Mouse (Mus musculus) hindbrain, embryonic 11.5 days (tissue): ENCODE data around the gene Bet1l. TPM values are rescaled to one million over a fixed set of nuclear protein-coding genes. Genes with fewer than 3 reads are reported as not detected.

ENCODE experiments used
- ATAC-seq: fragments of 200-750 bp; cut with Nextera tagmentation; 2 replicates; pipeline ENCODE4 v1.8.0; 2017; ENCODE audit warnings: mild to moderate bottlenecking, moderate TSS enrichment, moderate library complexity; ENCODE audit not compliant: low FRiP score
- DNase-seq: peaks from one replicate; pipeline ENCODE4 v3.0.0-alpha.2; 2015; ENCODE audit warnings: low spot score
- H3K27ac ChIP-seq: fragments of 300-500 bp; sonication (generic); 2 replicates; pipeline ENCODE4 v1.5.1; 2014; ENCODE audit warnings: mild to moderate bottlenecking, low read depth, low read length
- H3K27me3 ChIP-seq: fragments of 300-500 bp; sonication (generic); 2 replicates; pipeline ENCODE4 v1.6.1; 2014; ENCODE audit warnings: mild to moderate bottlenecking, low read length, moderate library complexity, mixed read lengths; ENCODE audit not compliant: control insufficient read depth, insufficient read depth
- H3K36me3 ChIP-seq: fragments of 300-500 bp; sonication (generic); 2 replicates; pipeline ENCODE4 v1.6.1; 2014; ENCODE audit warnings: mild to moderate bottlenecking, low read length, moderate library complexity, mixed read lengths; ENCODE audit not compliant: control insufficient read depth, insufficient read depth
- H3K4me1 ChIP-seq: fragments of 300-500 bp; sonication (generic); replicated peaks from 2 replicates; pipeline ENCODE4 v1.6.1; 2014; ENCODE audit warnings: low read length, mixed read lengths; ENCODE audit not compliant: control insufficient read depth, insufficient read depth
- H3K4me2 ChIP-seq: fragments of 300-500 bp; sonication (generic); replicated peaks from 2 replicates; pipeline ENCODE4 v1.6.1; 2014; ENCODE audit warnings: mild to moderate bottlenecking, low read depth, low read length
- H3K4me3 ChIP-seq: fragments of 300-500 bp; sonication (generic); 2 replicates; pipeline ENCODE4 v1.5.1; 2014; ENCODE audit warnings: low read depth, low read length
- H3K9ac ChIP-seq: fragments of 300-500 bp; sonication (generic); 2 replicates; pipeline ENCODE4 v1.6.1; 2014; ENCODE audit warnings: low read depth, low read length
- H3K9me3 ChIP-seq: fragments of 300-500 bp; sonication (generic); 2 replicates; pipeline ENCODE4 v1.6.1; 2016; ENCODE audit warnings: low read length; ENCODE audit not compliant: control insufficient read depth
- WGBS: fragments of 180-500 bp; shearing (Covaris S2); extraction: QIAGEN DNeasy Blood & Tissue Kit; methylation state at CpG from one replicate; pipeline ENCODE4 v1.1.7; 2014; 5-methylcytosine and 5-hydroxymethylcytosine counted together
- polyA plus RNA-seq: library from polyadenylated mRNA; unstranded; fragments of >200 nt; fragmentation: Nextera tagmentation; extraction: Ambion mirVana; gene quantifications from 2 replicates; pipeline ENCODE4 v1.2.1, GENCODE M21; 2014

Gene Bet1l
- polyA plus RNA-seq, 1 experiment from 2014 or later, result 28.9 TPM

DNA sequence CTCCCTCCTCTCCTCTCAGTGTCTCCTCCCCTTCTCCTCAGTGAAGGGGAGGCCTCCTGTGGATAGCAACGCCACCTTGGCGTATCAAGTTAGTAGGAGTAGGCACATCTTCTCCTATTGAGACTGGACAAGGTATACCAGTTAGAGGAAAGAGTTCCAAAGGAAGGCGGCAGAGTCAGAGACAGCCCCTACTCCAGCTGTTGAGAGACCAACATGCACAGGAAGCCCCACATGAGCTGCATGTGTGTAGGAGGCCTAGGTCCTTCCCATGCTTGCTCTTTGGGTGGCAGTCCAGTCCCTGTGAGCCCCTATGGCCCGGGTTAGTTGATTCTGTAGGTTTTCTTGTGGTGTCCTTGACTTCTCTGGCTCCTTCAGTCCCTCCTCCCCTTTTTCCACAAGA is 24.0 kb downstream of the Bet1l start:
- Histone ChIP-seq H3K27ac (no peak overlapping the region), H3K27me3 (no peaks in the 10 kb centered on the region), H3K4me3 (no peak overlapping the region), H3K36me3 (no peaks in the 10 kb centered on the region), H3K9me3 (no peaks in the 10 kb centered on the region), H3K9ac (no peak overlapping the region), H3K4me1 (no peaks in the 10 kb centered on the region), H3K4me2 (no peak overlapping the region)
- ATAC-seq (no peak), DNase-seq (no peak)
- 77% methylated on average over 4 of the region's 4 CpGs for WGBS

DNA sequence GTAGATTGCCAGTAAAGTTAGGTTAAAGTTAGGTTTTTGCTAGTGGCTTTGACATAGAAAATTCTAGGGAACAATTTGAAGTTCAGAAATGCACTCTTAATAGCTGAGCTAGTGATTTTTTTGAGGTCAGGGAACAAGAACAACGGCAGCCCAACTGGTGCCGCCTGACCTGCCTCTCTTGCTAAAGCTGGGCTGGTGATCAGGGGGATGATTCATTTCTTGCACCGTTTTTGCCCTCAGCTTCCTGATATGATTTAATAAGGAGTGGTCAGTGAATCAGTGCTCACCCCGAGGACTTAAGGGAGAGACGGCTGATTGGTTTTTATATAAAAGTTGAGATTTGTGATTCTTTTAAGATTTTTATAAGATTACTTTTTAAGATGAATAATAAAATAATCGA is 25.9 kb downstream of the Bet1l start:
- H3K4me3 ChIP-seq, result no peak overlapping the region

DNA sequence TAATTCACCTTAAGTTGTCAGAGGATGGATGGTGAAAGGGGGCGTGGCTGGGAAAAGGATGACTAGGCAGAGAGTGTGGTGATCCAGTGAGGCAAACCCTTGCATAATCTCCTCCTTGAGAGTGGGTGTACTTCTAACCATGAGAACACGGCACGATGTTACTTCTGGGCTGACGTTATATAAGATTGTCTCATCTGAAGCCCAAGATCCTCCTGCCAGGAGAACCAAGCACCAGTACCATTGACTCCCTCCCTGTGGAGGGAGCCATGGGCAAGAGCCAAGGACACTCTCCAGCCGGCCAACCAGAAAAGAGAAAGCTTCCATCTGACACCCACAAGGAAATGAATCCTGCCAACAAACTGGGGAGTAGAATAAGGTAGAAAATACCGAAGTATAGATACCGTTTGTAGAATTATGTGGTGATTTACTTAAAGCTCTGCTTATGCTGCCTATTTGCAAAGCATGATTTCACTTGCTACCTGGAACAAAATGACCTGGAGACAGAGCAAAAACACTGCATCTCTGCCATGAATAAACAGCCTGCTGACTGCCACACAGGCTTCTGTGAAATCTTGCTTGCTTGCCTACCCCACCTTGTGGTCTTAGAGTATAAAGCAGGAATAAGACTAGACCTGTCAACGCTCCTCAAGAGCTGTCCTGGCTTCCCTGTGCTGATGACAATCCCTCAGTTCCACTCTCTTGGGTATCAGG is 29.1 kb downstream of the Bet1l start:
- Histone ChIP-seq H3K36me3 (no peaks in the 10 kb centered on the region), H3K4me1 (no peaks in the 10 kb centered on the region), H3K4me3 (no peak overlapping the region), H3K9ac (no peak overlapping the region), H3K27ac (no peak overlapping the region), H3K4me2 (no peak overlapping the region), H3K9me3 (no peaks in the 10 kb centered on the region), H3K27me3 (no peaks in the 10 kb centered on the region)
- ATAC-seq (no peak), DNase-seq (peak; percentile 37)
- WGBS, result 37% methylated on average over 8 of the region's 8 CpGs

More for the DNA sequence above, 25.9 kb downstream of the Bet1l start:
- H3K27me3 ChIP-seq, result no peaks in the 10 kb centered on the region
- H3K36me3 ChIP-seq, result no peaks in the 10 kb centered on the region
- no peak overlapping the region for H3K4me2 ChIP-seq
- no peak overlapping the region for H3K9ac ChIP-seq
- no peaks in the 10 kb centered on the region for H3K9me3 ChIP-seq
- DNase-seq, result no peak
- ATAC-seq, result no peak
- H3K4me1 ChIP-seq, result no peaks in the 10 kb centered on the region
- 71% methylated on average over 6 of the region's 6 CpGs for WGBS
- H3K27ac ChIP-seq, result no peak overlapping the region

DNA sequence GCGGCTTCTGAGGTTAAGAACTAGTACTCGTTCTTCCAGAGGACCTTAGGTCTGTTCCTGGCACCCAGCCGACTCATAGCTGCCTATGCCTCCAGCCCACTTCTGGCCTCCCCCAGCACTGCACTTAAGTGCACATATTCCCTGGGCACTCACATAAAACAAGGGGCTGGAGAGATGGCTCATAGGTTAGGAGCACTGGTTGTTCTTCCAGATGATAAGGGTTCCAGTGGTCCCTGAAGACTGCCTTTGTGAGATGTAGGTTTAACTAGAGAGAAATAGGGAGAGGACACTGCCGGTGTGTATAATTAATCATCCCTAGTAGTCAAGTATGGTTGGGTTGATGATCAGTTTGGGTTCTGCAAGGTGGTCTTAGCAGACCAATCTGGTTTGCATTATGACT is 34.6 kb downstream of the Bet1l start:
- Histone ChIP-seq H3K9me3 (no peaks in the 10 kb centered on the region), H3K4me1 (no peaks in the 10 kb centered on the region), H3K4me3 (no peak overlapping the region), H3K27me3 (no peaks in the 10 kb centered on the region), H3K27ac (no peak overlapping the region), H3K9ac (no peak overlapping the region), H3K36me3 (no peaks in the 10 kb centered on the region), H3K4me2 (no peak overlapping the region)
- no peak for ATAC-seq
- no peak for DNase-seq
- 89% methylated on average over 4 of the region's 4 CpGs for WGBS

DNA sequence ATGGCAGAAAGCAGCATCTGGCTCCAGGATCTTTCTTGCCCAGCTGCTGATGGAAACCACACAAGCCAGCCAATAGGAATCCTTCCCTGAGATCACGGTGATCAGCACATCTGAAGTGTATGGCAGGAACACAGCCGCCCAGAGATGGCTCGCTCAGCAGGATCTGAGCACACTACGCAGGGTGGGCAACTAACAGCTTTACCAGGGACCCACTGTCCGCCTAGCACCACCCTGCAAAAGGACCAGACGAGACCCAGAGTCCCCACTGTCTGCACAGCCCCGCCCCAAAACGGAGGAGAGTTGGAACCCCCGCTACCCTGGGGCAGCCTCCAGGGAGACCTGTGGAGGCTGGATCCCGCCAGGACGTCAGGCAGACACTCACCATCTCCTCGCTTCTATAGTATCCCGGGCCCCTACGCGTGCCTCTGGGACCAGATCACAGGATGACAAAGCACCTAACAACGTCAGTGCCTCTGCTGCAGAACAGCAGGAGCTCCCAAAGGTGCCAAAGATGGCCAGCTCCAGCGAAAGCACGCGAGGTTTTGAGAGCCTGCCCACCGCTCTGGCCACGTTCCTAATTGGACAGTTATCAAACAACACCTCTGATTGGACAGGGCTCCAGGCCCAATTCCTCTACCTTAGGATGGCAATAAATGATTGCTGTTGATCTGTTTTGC is 35.6 kb downstream of the Bet1l start, which contains the start of gene Zfp941:
Gene Zfp941, minus strand, starts transcription at position 526 of the 677 bp plus-strand sequence.
- peak within 1 kb of the TSS; percentile 43 for H3K4me3 ChIP-seq
- peak within 1 kb of the TSS; percentile 46 for H3K9ac ChIP-seq
- ATAC-seq (peak; percentile 88), DNase-seq (peak; percentile 67)
- H3K9me3 ChIP-seq, result no peaks in the 10 kb centered on the region
- 1% methylated on average over 21 of the region's 21 CpGs for WGBS
- H3K36me3 ChIP-seq, result no peaks in the 10 kb centered on the region
- H3K27me3 ChIP-seq, result no peaks in the 10 kb centered on the region
- H3K4me2 ChIP-seq, result peak within 1 kb of the TSS; percentile 57
- no peaks in the 10 kb centered on the region for H3K4me1 ChIP-seq
- H3K27ac ChIP-seq, result no peak within 1 kb of the TSS

DNA sequence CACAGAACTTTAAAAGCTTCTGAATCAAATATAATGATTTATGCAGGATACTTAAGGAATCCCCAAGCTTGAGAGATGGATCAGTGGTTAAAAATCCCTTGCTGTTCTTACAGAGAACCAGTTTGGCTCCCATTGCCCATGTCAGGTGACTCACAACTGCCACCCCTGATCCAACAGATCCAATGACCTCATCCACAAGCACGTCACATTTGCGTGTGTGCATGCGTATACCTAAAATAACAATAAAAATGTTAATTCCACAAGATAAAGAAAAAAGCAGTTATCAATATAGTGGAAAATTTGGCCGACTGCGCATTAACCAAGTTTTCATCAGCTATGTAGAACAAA is 36.1 kb downstream of the Bet1l start:
- ATAC-seq (peak; percentile 52), DNase-seq (no peak)
- peak overlapping the region; percentile 46; the same call in 1 of the 2 replicates for H3K9ac ChIP-seq
- no peaks in the 10 kb centered on the region for H3K9me3 ChIP-seq
- peak overlapping the region; percentile 57 for H3K4me2 ChIP-seq
- H3K36me3 ChIP-seq, result no peaks in the 10 kb centered on the region
- no peaks in the 10 kb centered on the region for H3K4me1 ChIP-seq
- peak overlapping the region; percentile 43 for H3K4me3 ChIP-seq
- H3K27me3 ChIP-seq, result no peaks in the 10 kb centered on the region
- WGBS, result 48% methylated on average over 5 of the region's 5 CpGs
- no peak overlapping the region for H3K27ac ChIP-seq

DNA sequence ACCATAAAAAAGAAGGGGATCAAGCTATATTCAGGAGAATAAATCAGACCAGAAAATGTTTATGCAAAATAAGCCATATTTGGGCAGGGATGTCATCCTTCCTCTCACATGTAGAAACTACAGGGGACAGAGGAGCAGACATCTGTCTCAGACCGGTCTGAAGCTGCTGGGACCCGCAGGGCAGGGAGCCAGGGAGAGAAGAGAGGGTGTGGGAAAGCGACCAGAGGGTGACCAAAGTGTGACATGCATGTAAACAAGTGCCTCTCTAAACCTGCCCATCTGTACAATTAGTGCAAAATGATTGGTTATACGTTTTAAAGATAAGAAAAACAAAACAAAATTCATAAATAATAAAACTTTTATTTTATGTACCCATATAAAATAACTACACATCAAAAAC is 37.2 kb downstream of the Bet1l start:
- H3K27ac ChIP-seq, result no peak overlapping the region
- H3K4me3 ChIP-seq, result no peak overlapping the region
- no peak overlapping the region for H3K4me2 ChIP-seq
- 74% methylated on average over 4 of the region's 4 CpGs for WGBS
- no peaks in the 10 kb centered on the region for H3K27me3 ChIP-seq
- no peaks in the 10 kb centered on the region for H3K9me3 ChIP-seq
- no peak for DNase-seq
- H3K4me1 ChIP-seq, result no peaks in the 10 kb centered on the region
- ATAC-seq, result no peak
- H3K36me3 ChIP-seq, result no peaks in the 10 kb centered on the region
- no peak overlapping the region for H3K9ac ChIP-seq

DNA sequence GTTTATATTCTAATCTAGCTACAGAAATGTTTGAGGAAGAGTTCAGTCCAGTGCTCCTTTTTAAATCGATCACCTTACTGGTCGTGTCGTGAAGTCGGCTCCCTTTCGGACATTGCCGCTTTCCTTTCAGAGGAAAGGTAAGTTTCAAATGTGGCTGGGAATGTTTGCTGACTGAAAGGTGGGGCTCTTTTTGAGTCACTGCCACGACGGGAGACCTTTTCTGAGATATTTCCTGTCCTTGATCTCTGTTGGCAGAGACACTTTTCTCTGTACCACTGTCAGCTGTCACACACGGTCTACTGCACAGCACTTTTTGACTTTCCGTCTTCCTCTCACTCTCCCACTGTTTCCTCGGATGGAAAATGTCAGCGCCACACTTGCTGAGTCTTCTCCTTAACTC is 44.5 kb downstream of the Bet1l start:
- H3K27ac ChIP-seq, result no peak overlapping the region
- H3K4me2 ChIP-seq, result no peak overlapping the region
- H3K9ac ChIP-seq, result no peak overlapping the region
- H3K4me3 ChIP-seq, result no peak overlapping the region
- DNase-seq (no peak), ATAC-seq (no peak)
- no peaks in the 10 kb centered on the region for H3K27me3 ChIP-seq
- H3K9me3 ChIP-seq, result no peaks in the 10 kb centered on the region
- H3K4me1 ChIP-seq, result no peaks in the 10 kb centered on the region
- 89% methylated on average over 12 of the region's 12 CpGs for WGBS
- no peaks in the 10 kb centered on the region for H3K36me3 ChIP-seq

DNA sequence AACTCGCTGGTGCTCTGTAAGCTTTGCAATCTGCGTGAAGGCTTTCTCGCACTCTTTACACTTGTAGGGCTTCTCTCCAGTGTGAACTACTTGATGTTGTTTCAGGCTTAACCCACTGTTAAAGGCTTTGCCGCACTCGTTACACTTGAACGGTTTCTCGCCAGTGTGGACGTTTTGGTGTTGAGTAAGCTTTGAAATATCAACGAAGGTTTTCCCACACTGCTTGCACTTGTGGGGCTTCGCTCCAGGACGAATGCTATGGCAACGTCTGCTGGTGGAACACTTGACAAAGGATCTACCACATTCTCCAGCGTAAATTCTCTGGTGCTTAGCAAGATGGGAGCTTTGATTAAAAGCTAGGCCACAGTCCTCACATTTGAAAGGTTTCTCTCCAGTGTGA is 45.7 kb downstream of the Bet1l start:
- Histone ChIP-seq H3K9me3 (no peaks in the 10 kb centered on the region), H3K9ac (no peak overlapping the region), H3K27me3 (no peaks in the 10 kb centered on the region), H3K27ac (no peak overlapping the region), H3K4me3 (no peak overlapping the region), H3K4me1 (no peaks in the 10 kb centered on the region), H3K4me2 (no peak overlapping the region), H3K36me3 (no peaks in the 10 kb centered on the region)
- 89% methylated on average over 13 of the region's 13 CpGs for WGBS
- no peak for ATAC-seq
- DNase-seq, result no peak
